ENCODE assay signal across 8 mouse cellular contexts in genomic region chr11:59450230-59450771, GRCm38 (mm10). TPM values are rescaled to one million over a fixed set of nuclear protein-coding genes. Genes with fewer than 3 reads are reported as not detected.
DNase-seq lines count a peak whose midpoint lies in the region; ATAC-seq and TF ChIP-seq lines count a peak whose summit lies in the region.

No protein-coding gene starts in this region.

- peak overlapping the region; percentile 92 for H3K9ac ChIP-seq in lung, embryonic 15.5 days
- peak overlapping the region; percentile 64 for H3K9ac ChIP-seq in stomach, embryonic 14.5 days (replicated peaks; ENCODE audit: low read depth, low read length)

- H3K27ac ChIP-seq in bone marrow, adult 2 months (ENCODE audit: control insufficient read depth, insufficient read depth, low read depth, low read length, poor library complexity) = no peak overlapping the region
- H3K27ac ChIP-seq in hindbrain, embryonic 10.5 days = peak overlapping the region; percentile 93
- peak overlapping the region; percentile 87 for H3K27ac ChIP-seq in lung, embryonic 15.5 days
- H3K27ac ChIP-seq in stomach, embryonic 14.5 days (ENCODE audit: low read length) = peak overlapping the region; percentile 63

- peaks cover 18% of the 10 kb centered on the region for H3K36me3 ChIP-seq in C2C12 (ENCODE audit: control insufficient read depth, insufficient read depth)
- H3K36me3 ChIP-seq in hindbrain, embryonic 10.5 days = peaks cover 38% of the 10 kb centered on the region
- peaks cover 26% of the 10 kb centered on the region for H3K36me3 ChIP-seq in lung, embryonic 15.5 days
- peaks cover 22% of the 10 kb centered on the region for H3K36me3 ChIP-seq in stomach, embryonic 14.5 days (ENCODE audit: control insufficient read depth, insufficient read depth, low read length)

- H3ac ChIP-seq in C2C12 (ENCODE audit: control insufficient read depth, insufficient read length, low read depth) = peak overlapping the region; percentile 86

- WGBS in bone marrow, adult 2 months = under 1% methylated on average over 38 of the region's 38 CpGs
- WGBS in hindbrain, embryonic 10.5 days = under 1% methylated on average over 38 of the region's 38 CpGs
- under 1% methylated on average over 38 of the region's 38 CpGs for WGBS in lung, embryonic 15.5 days
- under 1% methylated on average over 38 of the region's 38 CpGs for WGBS in stomach, embryonic 14.5 days

- no peaks in the 10 kb centered on the region for H3K9me3 ChIP-seq in hindbrain, embryonic 10.5 days
- no peaks in the 10 kb centered on the region for H3K9me3 ChIP-seq in lung, embryonic 15.5 days
- no peaks in the 10 kb centered on the region for H3K9me3 ChIP-seq in stomach, embryonic 14.5 days (ENCODE audit: control insufficient read depth, low read depth, low read length)

- no peak for TF ChIP-seq CTCF in C2C12 (IDR thresholded peaks at IDR 0.05; ENCODE audit: control insufficient read depth, insufficient read depth, insufficient read length)
- no peak for TF ChIP-seq CTCF in bone marrow, adult 2 months (IDR thresholded peaks at IDR 0.05; ENCODE audit: control insufficient read depth, insufficient read depth, low read length)

- peak overlapping the region; percentile 80 for H3K4me3 ChIP-seq in C2C12 (ENCODE audit: insufficient read depth, poor library complexity, severe bottlenecking)
- peak overlapping the region; percentile 78 for H3K4me3 ChIP-seq in bone marrow, adult 2 months (replicated peaks; ENCODE audit: control insufficient read depth, low read depth, low read length)
- peak overlapping the region; percentile 73 for H3K4me3 ChIP-seq in hindbrain, embryonic 10.5 days
- H3K4me3 ChIP-seq in lung, embryonic 15.5 days = peak overlapping the region; percentile 88
- peak overlapping the region; percentile 89 for H3K4me3 ChIP-seq in stomach, embryonic 14.5 days (ENCODE audit: low read depth, low read length)

- ATAC-seq in lung, embryonic 15.5 days (ENCODE audit: borderline replicate concordance, extremely low read depth, low FRiP score, low TSS enrichment) = peak; percentile 43
- ATAC-seq in stomach, embryonic 14.5 days (ENCODE audit: insufficient number of reproducible peaks, insufficient read depth, low FRiP score, low read depth) = peak; percentile 64

- H3K4me2 ChIP-seq in lung, embryonic 15.5 days = peak overlapping the region; percentile 88
- H3K4me2 ChIP-seq in stomach, embryonic 14.5 days (replicated peaks; ENCODE audit: low read depth, low read length) = peak overlapping the region; percentile 90

- H3K27me3 ChIP-seq in C2C12 (ENCODE audit: control insufficient read depth, insufficient read depth, insufficient read length) = no peaks in the 10 kb centered on the region
- H3K27me3 ChIP-seq in hindbrain, embryonic 10.5 days (ENCODE audit: insufficient read depth, poor library complexity, severe bottlenecking) = no peaks in the 10 kb centered on the region
- no peaks in the 10 kb centered on the region for H3K27me3 ChIP-seq in lung, embryonic 15.5 days
- H3K27me3 ChIP-seq in stomach, embryonic 14.5 days (ENCODE audit: control insufficient read depth, insufficient read depth, low read length) = no peaks in the 10 kb centered on the region

- peak; percentile 91 for DNase-seq in heart, adult 11 months
- DNase-seq in heart, adult 18-20 months = no peak
- no peak for DNase-seq in hindbrain, embryonic 10.5 days (ENCODE audit: low spot score)
- no peak for DNase-seq in ovary, postnatal 10 days (ENCODE audit: low spot score)

- peaks cover 12% of the 10 kb centered on the region for H3K79me3 ChIP-seq in C2C12 (ENCODE audit: low read depth)

- no peak for TF ChIP-seq POLR2A in bone marrow, adult 2 months (IDR thresholded peaks at IDR 0.05; ENCODE audit: borderline replicate concordance, control insufficient read depth, low read depth, low read length)

- peaks cover 47% of the 10 kb centered on the region for H3K79me2 ChIP-seq in C2C12 (ENCODE audit: control insufficient read depth, insufficient read depth)

- H3K4me1 ChIP-seq in bone marrow, adult 2 months (ENCODE audit: control insufficient read depth, insufficient read depth, low read length) = peaks cover 2% of the 10 kb centered on the region; the same call in 1 of the 2 replicates
- H3K4me1 ChIP-seq in hindbrain, embryonic 10.5 days (replicated peaks) = peaks cover 35% of the 10 kb centered on the region
- peaks cover 18% of the 10 kb centered on the region for H3K4me1 ChIP-seq in lung, embryonic 15.5 days
- peaks cover 5% of the 10 kb centered on the region for H3K4me1 ChIP-seq in stomach, embryonic 14.5 days (ENCODE audit: control insufficient read depth, insufficient read depth, low read length)

TF ChIP-seq in C2C12, 6 proteins besides CTCF, POLR2A, EP300 and RAD21:
- TF ChIP-seq CEBPB (IDR thresholded peaks at IDR 0.05; ENCODE audit: low read depth) = no peak
- no peak for TF ChIP-seq FOSL1 (IDR thresholded peaks at IDR 0.05; ENCODE audit: insufficient read depth, low read length, poor library complexity, severe bottlenecking)
- no peak for TF ChIP-seq MYOD1 (IDR thresholded peaks at IDR 0.05; ENCODE audit: control insufficient read depth, insufficient read length, low read depth)
- no peak for TF ChIP-seq MAX (IDR thresholded peaks at IDR 0.05)
- no peak for TF ChIP-seq MYOG (IDR thresholded peaks at IDR 0.05; ENCODE audit: control insufficient read depth, extremely low read depth, insufficient read length)
- no peak for TF ChIP-seq USF1 (IDR thresholded peaks at IDR 0.05; ENCODE audit: low read depth)

RNA-seq across cellular contexts. Expression of gene Jmjd4, which starts 0.5 kb away (rescaled TPM):
- 10 to 100 TPM; 11.1 to 12.0 TPM for total RNA-seq in heart, adult 18-20 months (2021)
- 5.1 TPM for polyA plus RNA-seq in C2C12 (2012; fragmentation: generic; extraction: Trizol)
- 1.4 and 2.8 TPM in 2 replicates for polyA plus RNA-seq in bone marrow, adult 2 months (2011; ENCODE audit: insufficient read depth, insufficient read length, low replicate concordance, missing spikeins)
- polyA plus RNA-seq in hindbrain, embryonic 10.5 days (2016; fragmentation: Nextera tagmentation; extraction: Ambion mirVana) = 13.4 and 16.1 TPM in 2 replicates
- polyA plus RNA-seq in lung, embryonic 15.5 days (2015; fragmentation: Nextera tagmentation; extraction: Ambion mirVana) = 10.6 and 11.4 TPM in 2 replicates
- polyA plus RNA-seq in stomach, embryonic 14.5 days (2014; fragmentation: Nextera tagmentation; extraction: Ambion mirVana) = 11.2 and 12.6 TPM in 2 replicates

RNA-seq across cellular contexts. Expression of gene Snap47, which starts 0.7 kb away (rescaled TPM):
- 10 to 100 TPM; 39.1 to 43.4 TPM for total RNA-seq in heart, adult 18-20 months (2021)
- 54.3 TPM for polyA plus RNA-seq in C2C12 (2012; fragmentation: generic; extraction: Trizol)
- 3.8 and 14.4 TPM in 2 replicates for polyA plus RNA-seq in bone marrow, adult 2 months (2011; ENCODE audit: insufficient read depth, insufficient read length, low replicate concordance, missing spikeins)
- 110 and 138 TPM in 2 replicates for polyA plus RNA-seq in hindbrain, embryonic 10.5 days (2016; fragmentation: Nextera tagmentation; extraction: Ambion mirVana)
- polyA plus RNA-seq in lung, embryonic 15.5 days (2015; fragmentation: Nextera tagmentation; extraction: Ambion mirVana) = 94.3 and 98.9 TPM in 2 replicates
- 113 and 116 TPM in 2 replicates for polyA plus RNA-seq in stomach, embryonic 14.5 days (2014; fragmentation: Nextera tagmentation; extraction: Ambion mirVana)

RNA-seq across cellular contexts. Expression of gene Zfp867, which starts 22.0 kb away (rescaled TPM):
- total RNA-seq in heart, adult 18-20 months (2021) = 1 to 10 TPM; 2.5 to 3.2 TPM
- polyA plus RNA-seq in C2C12 (2012; fragmentation: generic; extraction: Trizol) = 0.73 TPM
- 1.3 and 1.6 TPM in 2 replicates for polyA plus RNA-seq in bone marrow, adult 2 months (2011; ENCODE audit: insufficient read depth, insufficient read length, low replicate concordance, missing spikeins)
- 8.0 and 9.1 TPM in 2 replicates for polyA plus RNA-seq in hindbrain, embryonic 10.5 days (2016; fragmentation: Nextera tagmentation; extraction: Ambion mirVana)
- 8.1 and 8.2 TPM in 2 replicates for polyA plus RNA-seq in lung, embryonic 15.5 days (2015; fragmentation: Nextera tagmentation; extraction: Ambion mirVana)
- 9.0 and 9.1 TPM in 2 replicates for polyA plus RNA-seq in stomach, embryonic 14.5 days (2014; fragmentation: Nextera tagmentation; extraction: Ambion mirVana)
